Mouse (Mus musculus): ENCODE measurements around the gene Csk.
A peak's percentile ranks its signal among the peaks of the same experiment; 100 is the strongest.

Gene Csk

GRCm38 (mm10) chr9:57600620-57601352, 52.6 kb downstream of the Csk start:
- DNase-seq (ENCODE audit: low spot score) = no peak

GRCm38 (mm10) chr9:57598851-57599563, 54.4 kb downstream of the Csk start:
- DNase-seq (ENCODE audit: low spot score) = no peak

GRCm38 (mm10) chr9:57597929-57598382, 55.5 kb downstream of the Csk start:
- DNase-seq (ENCODE audit: low spot score) = no peak

GRCm38 (mm10) chr9:57597265-57597664, 56.2 kb downstream of the Csk start:
- no peak for DNase-seq (ENCODE audit: low spot score)

GRCm38 (mm10) chr9:57594174-57594509, 59.3 kb downstream of the Csk start:
- DNase-seq (ENCODE audit: low spot score) = no peak

GRCm38 (mm10) chr9:57593454-57594173, 59.8 kb downstream of the Csk start:
- DNase-seq (ENCODE audit: low spot score) = no peak

- DNase-seq (ENCODE audit: low spot score) = no peak
Measured at GRCm38 (mm10) chr9:57590726-57591125, 62.7 kb downstream of the Csk start.

- DNase-seq (ENCODE audit: low spot score) = peak; percentile 73
Measured at GRCm38 (mm10) chr9:57589224-57590126, 64.0 kb downstream of the Csk start, which contains the start of gene Ulk3. Gene Ulk3, plus strand, starts transcription at chr9:57589452.

- DNase-seq (ENCODE audit: low spot score) = no peak
Measured at GRCm38 (mm10) chr9:57584991-57585390, 68.4 kb downstream of the Csk start.

GRCm38 (mm10) chr9:57577144-57577849, 76.1 kb downstream of the Csk start:
- no peak for DNase-seq (ENCODE audit: low spot score)

Measured in ovary, adult 18-20 months (tissue).